Mouse (Mus musculus) cerebellum, postnatal 36 days (tissue): Measurements from ENCODE around the gene Itpkb.

Source experiments
- DNase-seq, 2 experiments: peaks; one replicate each; pipeline ENCODE4 v3.0.0; 2021 to 2022; ENCODE audit warnings: mixed read lengths in 2 of 2

The Itpkb gene

GRCm38 (mm10) chr1:180422076-180422828 lies 92.0 kb downstream of the Itpkb start:
- peak; percentile 73 to 75 for DNase-seq

GRCm38 (mm10) chr1:180423008-180423639 lies 92.8 kb downstream of the Itpkb start:
- no peak for DNase-seq

- no peak for DNase-seq
Measured at GRCm38 (mm10) chr1:180423931-180424330, 93.6 kb downstream of the Itpkb start.

GRCm38 (mm10) chr1:180426405-180426804 lies 96.1 kb downstream of the Itpkb start:
- DNase-seq, result no peak

- no peak for DNase-seq
Measured at GRCm38 (mm10) chr1:180427685-180428084, 97.4 kb downstream of the Itpkb start.

GRCm38 (mm10) chr1:180428101-180428712 lies 97.9 kb downstream of the Itpkb start:
- peak; percentile 56 to 60 for DNase-seq

- DNase-seq, result no peak
Measured at GRCm38 (mm10) chr1:180428871-180429270, 98.6 kb downstream of the Itpkb start.

GRCm38 (mm10) chr1:180429819-180430218 lies 99.5 kb downstream of the Itpkb start:
- DNase-seq, result no peak

- no peak for DNase-seq
Measured at GRCm38 (mm10) chr1:180431833-180432232, 101.5 kb downstream of the Itpkb start.

- DNase-seq, result no peak
Measured at GRCm38 (mm10) chr1:180433098-180433538, 102.8 kb downstream of the Itpkb start.

- DNase-seq, result peak; percentile 75 to 76
Measured at GRCm38 (mm10) chr1:180433796-180434566, 103.7 kb downstream of the Itpkb start.

- DNase-seq, result no peak
Measured at GRCm38 (mm10) chr1:180434925-180435324, 104.6 kb downstream of the Itpkb start.

- no peak for DNase-seq
Measured at GRCm38 (mm10) chr1:180439496-180439895, 109.2 kb downstream of the Itpkb start.

- DNase-seq, result no peak
Measured at GRCm38 (mm10) chr1:180444411-180444810, 114.1 kb downstream of the Itpkb start.

- no peak for DNase-seq
Measured at GRCm38 (mm10) chr1:180449641-180450040, 119.4 kb downstream of the Itpkb start.

GRCm38 (mm10) chr1:180458274-180458673 lies 128.0 kb downstream of the Itpkb start:
- peak; percentile 31 to 36 for DNase-seq

GRCm38 (mm10) chr1:180458680-180459079 lies 128.4 kb downstream of the Itpkb start:
- peak; percentile 20 to 22 for DNase-seq

- DNase-seq, result no peak
Measured at GRCm38 (mm10) chr1:180460721-180461120, 130.4 kb downstream of the Itpkb start.

GRCm38 (mm10) chr1:180462396-180462795 lies 132.1 kb downstream of the Itpkb start:
- DNase-seq, result peak in 1 of 2 experiments; percentile 18

- no peak for DNase-seq
Measured at GRCm38 (mm10) chr1:180462983-180463475, 132.7 kb downstream of the Itpkb start.

GRCm38 (mm10) chr1:180464357-180464756 lies 134.1 kb downstream of the Itpkb start:
- no peak for DNase-seq

- no peak for DNase-seq
Measured at GRCm38 (mm10) chr1:180465620-180466019, 135.3 kb downstream of the Itpkb start.

GRCm38 (mm10) chr1:180468004-180468403 lies 137.7 kb downstream of the Itpkb start:
- no peak for DNase-seq
